Mouse (Mus musculus) heart, embryonic 15.5 days (tissue): ENCODE measurements around the gene Cdhr2. TPM values are rescaled to one million over a fixed set of nuclear protein-coding genes. Genes with fewer than 3 reads are reported as not detected.

Source experiments
- ATAC-seq: fragments of 200-750 bp; cut with Nextera tagmentation; replicated peaks from 2 replicates; pipeline ENCODE4 v1.8.0; 2017; ENCODE audit warnings: low read depth, moderate TSS enrichment; ENCODE audit not compliant: insufficient number of reproducible peaks, insufficient read depth, low FRiP score
- H3K27ac ChIP-seq: fragments of 300-500 bp; sonication (generic); 2 replicates; pipeline ENCODE4 v1.5.1; 2015; ENCODE audit warnings: mild to moderate bottlenecking, inconsistent platforms
- H3K27me3 ChIP-seq: fragments of 300-500 bp; sonication (generic); 2 replicates; pipeline ENCODE4 v1.6.1; 2015; ENCODE audit warnings: inconsistent platforms
- H3K36me3 ChIP-seq: fragments of 300-500 bp; sonication (generic); 2 replicates; pipeline ENCODE4 v1.6.1; 2015; ENCODE audit warnings: mild to moderate bottlenecking, inconsistent platforms
- H3K4me1 ChIP-seq: fragments of 300-500 bp; sonication (generic); replicated peaks from 2 replicates; pipeline ENCODE4 v1.6.1; 2015; ENCODE audit warnings: inconsistent platforms
- H3K4me2 ChIP-seq: fragments of 300-500 bp; sonication (generic); 2 replicates; pipeline ENCODE4 v1.6.1; 2015; ENCODE audit warnings: inconsistent platforms, mild to moderate bottlenecking, moderate library complexity
- H3K4me3 ChIP-seq: fragments of 300-500 bp; sonication (generic); 2 replicates; pipeline ENCODE4 v1.5.1; 2015; ENCODE audit warnings: mild to moderate bottlenecking, inconsistent platforms
- H3K9ac ChIP-seq: fragments of 300-500 bp; sonication (generic); 2 replicates; pipeline ENCODE4 v1.6.1; 2015; ENCODE audit warnings: mild to moderate bottlenecking, inconsistent platforms
- H3K9me3 ChIP-seq: fragments of 300-500 bp; sonication (generic); replicated peaks from 2 replicates; pipeline ENCODE4 v1.6.1; 2016; ENCODE audit warnings: inconsistent platforms
- WGBS: fragments of 180-500 bp; shearing (Covaris S2); methylation state at CpG from one replicate; pipeline ENCODE4 v1.1.7; 2015; ENCODE audit warnings: mixed read lengths; 5-methylcytosine and 5-hydroxymethylcytosine counted together
- polyA plus RNA-seq: library from polyadenylated mRNA; unstranded; fragments of >200 nt; fragmentation: Nextera tagmentation; extraction: Ambion mirVana; gene quantifications from 2 replicates; pipeline ENCODE4 v1.2.1, GENCODE M21; 2015

Gene Cdhr2
- 0.04 and 0.06 TPM in 2 replicates for polyA plus RNA-seq

DNA sequence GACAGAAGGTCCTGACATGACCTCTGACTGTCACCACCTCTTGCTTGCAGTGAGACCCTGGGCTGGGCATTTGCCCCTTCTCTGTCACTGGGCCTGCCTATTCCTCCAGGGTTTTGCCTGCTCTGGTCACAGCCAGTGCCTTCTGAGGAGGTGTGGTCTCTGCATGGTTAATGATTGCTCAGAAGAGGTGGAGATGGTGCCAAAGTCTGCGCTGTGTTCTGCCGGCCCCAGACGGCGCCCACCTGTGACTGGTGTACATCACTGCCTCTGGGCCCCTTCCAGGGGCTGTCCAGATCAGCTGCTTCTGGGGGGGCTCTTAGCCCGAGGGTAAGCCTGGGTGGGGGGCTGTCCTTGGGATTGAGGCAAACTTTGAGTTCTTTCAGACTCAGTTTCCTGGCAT lies at the start of gene Cdhr2:
TSS of gene Cdhr2 (plus strand) at position 219 of the 400 bp plus-strand sequence.
- no peak within 1 kb of the TSS for H3K27ac ChIP-seq
- H3K4me1 ChIP-seq, result no peaks in the 10 kb centered on the region
- no peak within 1 kb of the TSS for H3K4me3 ChIP-seq
- ATAC-seq, result no peak
- no peak within 1 kb of the TSS for H3K4me2 ChIP-seq
- H3K27me3 ChIP-seq, result 0 out of 2 replicates have a peak, but pooled peaks cover 3% of the 10 kb centered on the region
- WGBS, result 74% methylated on average over 5 of the region's 5 CpGs
- no peaks in the 10 kb centered on the region for H3K36me3 ChIP-seq
- no peak within 1 kb of the TSS for H3K9ac ChIP-seq
- H3K9me3 ChIP-seq, result no peaks in the 10 kb centered on the region

DNA sequence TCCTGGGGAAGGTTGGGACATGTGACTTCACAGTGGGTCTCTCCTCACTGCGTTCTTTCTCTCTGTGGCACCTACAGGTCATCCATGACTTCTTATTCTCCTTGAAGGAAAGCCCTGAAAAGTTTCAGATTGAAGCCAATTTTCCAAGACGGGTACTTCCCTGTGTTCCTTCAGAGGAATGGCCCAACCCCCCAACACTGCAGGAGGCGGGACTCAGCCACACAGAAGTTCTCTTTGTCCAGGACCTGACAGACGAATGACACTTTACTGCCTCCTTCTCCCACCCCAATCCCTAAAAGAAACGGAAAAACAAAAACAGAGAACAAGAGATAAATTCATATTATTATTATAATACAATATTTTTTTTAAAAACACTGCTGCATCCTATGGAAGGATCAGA lies 40.4 kb upstream of the Cdhr2 start:
- Histone ChIP-seq H3K27me3 (no peaks in the 10 kb centered on the region), H3K9me3 (no peaks in the 10 kb centered on the region), H3K4me3 (no peak overlapping the region), H3K36me3 (peaks cover 61% of the 10 kb centered on the region), H3K27ac (no peak overlapping the region), H3K4me2 (no peak overlapping the region), H3K4me1 (no peaks in the 10 kb centered on the region), H3K9ac (no peak overlapping the region)
- ATAC-seq, result no peak
- 69% methylated on average over 5 of the region's 5 CpGs for WGBS

DNA sequence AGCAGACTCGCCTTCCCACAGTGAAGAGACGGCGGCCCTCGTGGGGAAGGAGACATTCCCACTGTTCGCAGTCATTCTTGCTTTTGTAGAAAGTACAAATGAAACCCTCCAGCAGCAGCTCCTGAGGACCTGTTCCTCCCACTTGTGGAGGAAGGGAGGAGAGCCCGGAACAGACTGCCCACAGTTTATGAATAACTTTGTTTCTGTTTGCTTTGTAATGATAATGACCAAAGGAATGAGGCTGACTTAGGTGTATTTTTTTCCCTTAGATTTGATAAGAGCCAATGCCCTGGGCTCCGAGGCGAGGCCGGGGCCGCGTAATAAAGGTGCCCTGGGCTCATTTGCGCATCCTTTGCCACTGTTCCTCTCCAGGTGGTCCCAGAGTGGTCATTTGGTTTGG lies 39.9 kb upstream of the Cdhr2 start:
- H3K9ac ChIP-seq, result no peak overlapping the region
- H3K4me3 ChIP-seq, result no peak overlapping the region
- H3K27me3 ChIP-seq, result no peaks in the 10 kb centered on the region
- H3K9me3 ChIP-seq, result no peaks in the 10 kb centered on the region
- no peaks in the 10 kb centered on the region for H3K4me1 ChIP-seq
- WGBS, result 89% methylated on average over 12 of the region's 12 CpGs
- ATAC-seq, result no peak
- peaks cover 56% of the 10 kb centered on the region for H3K36me3 ChIP-seq
- no peak overlapping the region for H3K4me2 ChIP-seq
- H3K27ac ChIP-seq, result no peak overlapping the region

GRCm38 (mm10) chr13:54663999-54664398 lies 37.3 kb upstream of the Cdhr2 start:
- no peak overlapping the region for H3K4me3 ChIP-seq
- H3K27me3 ChIP-seq, result no peaks in the 10 kb centered on the region
- no peak overlapping the region for H3K27ac ChIP-seq
- H3K4me2 ChIP-seq, result no peak overlapping the region
- no peak overlapping the region for H3K9ac ChIP-seq
- 79% methylated on average over 4 of the region's 4 CpGs for WGBS
- no peaks in the 10 kb centered on the region for H3K9me3 ChIP-seq
- no peak for ATAC-seq
- H3K4me1 ChIP-seq, result no peaks in the 10 kb centered on the region
- peaks cover 43% of the 10 kb centered on the region for H3K36me3 ChIP-seq

DNA sequence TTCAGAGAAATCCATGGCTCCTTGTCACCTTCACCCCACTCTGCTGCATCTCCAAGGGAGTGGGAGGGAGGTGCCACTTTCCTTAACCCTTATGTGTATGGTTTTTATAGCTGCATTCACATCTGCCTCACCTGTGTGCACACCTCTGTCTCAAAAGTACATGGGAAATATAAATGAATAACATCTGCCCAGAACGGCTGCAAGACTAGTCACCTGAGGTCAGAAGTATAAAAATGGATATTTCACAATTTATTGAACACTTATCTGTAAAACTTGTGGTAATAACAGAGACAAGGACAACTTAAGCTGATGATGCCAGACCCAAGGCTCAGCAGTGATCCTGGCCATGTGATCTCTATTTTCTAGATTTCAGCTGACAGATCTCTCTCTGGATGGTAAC lies 36.8 kb upstream of the Cdhr2 start:
- Histone ChIP-seq H3K4me1 (no peaks in the 10 kb centered on the region), H3K9me3 (no peaks in the 10 kb centered on the region), H3K4me3 (no peak overlapping the region), H3K27ac (no peak overlapping the region), H3K36me3 (peaks cover 43% of the 10 kb centered on the region), H3K4me2 (no peak overlapping the region), H3K27me3 (no peaks in the 10 kb centered on the region), H3K9ac (no peak overlapping the region)
- 92% methylated on average over 1 of the region's 1 CpGs for WGBS
- ATAC-seq, result no peak

DNA sequence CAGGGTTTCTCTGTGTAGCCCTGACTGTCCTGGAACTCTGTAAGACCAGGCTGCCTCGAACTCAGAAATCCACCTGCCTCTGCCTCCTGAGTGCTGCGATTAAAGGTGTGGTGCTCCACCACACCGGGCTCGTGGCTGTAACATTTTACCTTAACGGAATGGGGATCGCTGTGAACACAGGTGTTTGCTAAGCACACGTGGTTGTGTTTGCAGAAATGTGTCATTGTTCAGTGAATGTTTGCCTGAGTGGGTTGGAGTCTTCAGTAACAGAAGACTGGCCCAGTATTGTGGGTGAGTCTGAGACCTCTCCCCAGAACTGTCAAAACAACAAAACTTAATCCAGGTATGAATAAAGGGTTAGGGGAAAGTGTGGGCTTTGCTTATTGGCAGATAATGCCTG lies 36.2 kb upstream of the Cdhr2 start:
- no peak for ATAC-seq
- Histone ChIP-seq H3K27ac (no peak overlapping the region), H3K36me3 (peaks cover 43% of the 10 kb centered on the region), H3K27me3 (no peaks in the 10 kb centered on the region), H3K9me3 (no peaks in the 10 kb centered on the region), H3K4me2 (no peak overlapping the region), H3K4me3 (no peak overlapping the region), H3K9ac (no peak overlapping the region), H3K4me1 (no peaks in the 10 kb centered on the region)
- 94% methylated on average over 7 of the region's 7 CpGs for WGBS

GRCm38 (mm10) chr13:54670491-54670890 lies 30.8 kb upstream of the Cdhr2 start:
- 60% methylated on average over 2 of the region's 2 CpGs for WGBS
- Histone ChIP-seq H3K4me2 (no peak overlapping the region), H3K9ac (no peak overlapping the region), H3K9me3 (no peaks in the 10 kb centered on the region), H3K27ac (no peak overlapping the region), H3K4me3 (no peak overlapping the region), H3K27me3 (no peaks in the 10 kb centered on the region), H3K4me1 (no peaks in the 10 kb centered on the region), H3K36me3 (peaks cover 11% of the 10 kb centered on the region; the same call in 1 of the 2 replicates)
- no peak for ATAC-seq

- ATAC-seq, result no peak
- Histone ChIP-seq H3K4me3 (no peak overlapping the region), H3K27ac (no peak overlapping the region), H3K9me3 (no peaks in the 10 kb centered on the region), H3K4me1 (no peaks in the 10 kb centered on the region; the same call in 1 of the 2 replicates), H3K4me2 (no peak overlapping the region), H3K27me3 (no peaks in the 10 kb centered on the region), H3K36me3 (peaks cover 19% of the 10 kb centered on the region), H3K9ac (no peak overlapping the region)
- 57% methylated on average over 11 of the region's 11 CpGs for WGBS
Observed at GRCm38 (mm10) chr13:54675895-54676590, 25.2 kb upstream of the Cdhr2 start.

DNA sequence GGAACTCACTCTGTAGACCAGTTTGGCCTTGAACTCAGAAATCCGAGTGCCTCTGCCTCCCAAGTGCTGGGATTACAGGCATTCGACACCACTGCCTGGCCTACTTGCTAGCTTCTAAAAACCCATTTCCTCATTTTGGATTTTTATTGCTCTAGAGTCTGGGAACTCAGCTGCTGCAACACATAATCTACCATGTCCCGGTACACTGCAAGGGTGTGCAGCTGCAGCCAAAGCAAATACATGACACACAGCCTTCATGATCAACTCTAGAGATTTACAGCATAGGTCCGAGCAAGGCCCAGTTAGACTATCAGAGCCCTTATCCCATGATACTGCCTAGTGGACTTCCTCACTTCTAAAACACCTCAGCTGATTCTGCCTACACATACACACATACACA lies 23.0 kb upstream of the Cdhr2 start:
- 67% methylated on average over 4 of the region's 4 CpGs for WGBS
- Histone ChIP-seq H3K9me3 (no peaks in the 10 kb centered on the region), H3K36me3 (peaks cover 41% of the 10 kb centered on the region), H3K4me3 (no peak overlapping the region), H3K9ac (no peak overlapping the region), H3K27ac (no peak overlapping the region), H3K27me3 (no peaks in the 10 kb centered on the region), H3K4me1 (no peaks in the 10 kb centered on the region; the same call in 1 of the 2 replicates), H3K4me2 (no peak overlapping the region)
- no peak; the same call in 1 of the 2 replicates for ATAC-seq

GRCm38 (mm10) chr13:54680184-54680853 lies 20.9 kb upstream of the Cdhr2 start:
- no peaks in the 10 kb centered on the region for H3K9me3 ChIP-seq
- ATAC-seq, result no peak
- 76% methylated on average over 17 of the region's 17 CpGs for WGBS
- H3K27me3 ChIP-seq, result no peaks in the 10 kb centered on the region
- no peak overlapping the region for H3K4me2 ChIP-seq
- peaks cover 51% of the 10 kb centered on the region for H3K36me3 ChIP-seq
- no peak overlapping the region for H3K9ac ChIP-seq
- H3K4me1 ChIP-seq, result peaks cover 17% of the 10 kb centered on the region
- H3K27ac ChIP-seq, result no peak overlapping the region
- H3K4me3 ChIP-seq, result no peak overlapping the region

DNA sequence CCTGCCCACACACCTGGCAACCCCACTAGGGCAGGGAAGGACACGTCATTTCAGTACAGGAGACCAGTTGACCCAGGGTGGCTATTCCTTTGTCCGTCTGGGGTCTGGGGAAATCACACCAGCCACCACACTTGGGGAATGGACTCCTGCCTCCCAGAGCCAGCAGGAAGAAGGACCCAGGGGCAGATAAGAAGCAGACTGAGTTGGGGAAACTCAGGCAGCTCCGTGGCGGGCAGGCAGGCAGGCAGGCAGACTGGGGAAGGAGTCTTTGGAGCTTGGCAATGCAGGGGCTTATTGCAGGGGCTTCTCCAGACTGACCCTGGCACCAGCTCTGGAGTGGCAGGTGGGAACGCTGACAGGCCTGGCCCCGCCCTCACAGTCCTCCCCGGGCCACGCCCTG lies 20.0 kb upstream of the Cdhr2 start:
- H3K4me2 ChIP-seq, result no peak overlapping the region
- WGBS, result 75% methylated on average over 8 of the region's 8 CpGs

DNA sequence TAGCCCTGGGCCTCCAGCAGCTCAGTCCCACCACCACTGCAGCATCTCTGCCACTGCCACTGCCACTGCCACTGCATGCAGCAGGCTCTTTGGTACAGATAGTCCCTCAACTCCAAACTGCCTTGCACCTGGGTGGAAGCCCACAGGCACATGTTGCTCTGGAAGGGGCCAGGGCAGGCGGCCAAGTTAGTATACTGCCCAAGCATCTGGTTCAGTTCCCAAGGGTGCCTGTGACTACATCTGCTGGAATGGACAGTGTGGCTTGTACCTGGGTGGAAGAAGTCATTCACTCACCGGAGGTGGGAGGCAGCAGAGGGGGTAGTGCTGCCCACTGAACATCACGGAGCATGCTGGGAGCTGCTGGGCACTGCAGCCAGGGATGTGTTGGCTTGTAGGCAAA lies 18.0 kb upstream of the Cdhr2 start:
- no peaks in the 10 kb centered on the region for H3K9me3 ChIP-seq
- H3K27ac ChIP-seq, result no peak overlapping the region
- H3K36me3 ChIP-seq, result peaks cover 51% of the 10 kb centered on the region
- ATAC-seq, result no peak
- peaks cover 31% of the 10 kb centered on the region for H3K4me1 ChIP-seq
- no peak overlapping the region for H3K9ac ChIP-seq
- H3K4me2 ChIP-seq, result no peak overlapping the region
- WGBS, result 88% methylated on average over 3 of the region's 3 CpGs
- H3K4me3 ChIP-seq, result no peak overlapping the region
- no peaks in the 10 kb centered on the region for H3K27me3 ChIP-seq

More for the DNA sequence above, 20.0 kb upstream of the Cdhr2 start:
- Histone ChIP-seq H3K9me3 (no peaks in the 10 kb centered on the region), H3K36me3 (peaks cover 51% of the 10 kb centered on the region), H3K9ac (no peak overlapping the region), H3K27ac (no peak overlapping the region), H3K27me3 (no peaks in the 10 kb centered on the region), H3K4me3 (no peak overlapping the region), H3K4me1 (peaks cover 27% of the 10 kb centered on the region)
- ATAC-seq, result no peak
